Mouse (Mus musculus): ENCODE data around the gene Lekr1.
"Not testable (repeated sequence)": the region's sequence is repeated elsewhere in the genome, so short reads cannot be mapped to it uniquely, and the experiment has no call there.

The Lekr1 gene

DNA sequence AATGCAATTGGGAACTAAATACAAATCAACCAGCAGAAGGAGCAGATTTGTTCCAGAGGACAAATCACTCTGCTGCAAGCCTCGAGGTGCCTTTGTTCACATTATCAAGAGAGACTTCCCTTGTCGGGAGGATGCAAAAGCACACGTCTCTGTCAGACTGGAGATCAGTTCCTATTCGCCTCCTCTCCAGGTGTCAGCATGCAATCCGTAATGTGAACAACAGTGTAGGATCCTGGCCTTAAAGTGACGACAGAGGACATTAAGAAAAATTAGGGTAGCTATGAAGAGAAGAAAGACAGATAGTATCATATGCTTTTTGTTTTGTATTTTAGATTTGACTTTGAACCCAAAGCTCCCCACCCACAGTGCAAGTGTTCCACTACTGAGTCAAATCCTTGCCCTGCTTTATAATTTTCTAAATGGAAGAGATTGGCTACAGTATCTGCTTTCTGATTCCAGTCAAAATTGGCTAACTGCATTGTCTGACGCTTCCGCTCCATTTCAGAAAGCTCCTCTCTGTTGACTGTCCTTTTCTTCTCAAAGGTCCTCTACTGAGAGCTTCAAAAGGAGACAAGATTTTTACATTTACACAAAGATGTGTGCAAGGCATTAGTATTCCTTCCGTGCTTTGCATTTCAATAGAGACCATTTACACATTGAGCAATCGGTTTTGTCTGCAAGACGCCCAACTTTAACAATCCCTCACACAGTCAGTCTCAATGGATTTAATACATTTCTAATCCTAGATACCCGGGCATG is 8.9 kb upstream of the Lekr1 start:
- no peak for DNase-seq

DNA sequence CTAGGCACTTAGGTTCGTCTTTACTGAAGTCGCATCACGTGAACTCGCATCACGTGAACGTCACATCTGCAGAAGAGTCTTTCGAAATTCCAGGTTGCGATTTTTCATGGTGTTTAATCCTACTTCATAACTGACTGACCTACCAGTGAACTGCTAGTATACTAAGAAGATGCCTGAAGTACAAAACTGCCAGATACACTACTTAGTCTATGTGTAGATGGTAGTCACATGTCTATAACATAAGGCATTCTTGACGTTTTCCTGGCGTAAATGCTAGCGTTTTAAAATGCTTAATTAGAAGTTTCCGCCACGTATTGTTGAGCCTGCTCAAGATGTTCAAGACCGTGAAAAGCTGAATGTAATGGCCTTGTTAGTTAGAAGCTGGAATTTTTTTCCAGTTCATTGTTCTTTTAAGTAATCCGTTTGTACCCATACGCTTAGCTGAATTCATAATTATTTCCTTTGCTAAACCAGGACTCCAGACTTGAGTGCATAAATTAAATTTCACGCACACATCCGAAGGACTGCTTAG is 7.9 kb upstream of the Lekr1 start:
- no peak for DNase-seq

DNA sequence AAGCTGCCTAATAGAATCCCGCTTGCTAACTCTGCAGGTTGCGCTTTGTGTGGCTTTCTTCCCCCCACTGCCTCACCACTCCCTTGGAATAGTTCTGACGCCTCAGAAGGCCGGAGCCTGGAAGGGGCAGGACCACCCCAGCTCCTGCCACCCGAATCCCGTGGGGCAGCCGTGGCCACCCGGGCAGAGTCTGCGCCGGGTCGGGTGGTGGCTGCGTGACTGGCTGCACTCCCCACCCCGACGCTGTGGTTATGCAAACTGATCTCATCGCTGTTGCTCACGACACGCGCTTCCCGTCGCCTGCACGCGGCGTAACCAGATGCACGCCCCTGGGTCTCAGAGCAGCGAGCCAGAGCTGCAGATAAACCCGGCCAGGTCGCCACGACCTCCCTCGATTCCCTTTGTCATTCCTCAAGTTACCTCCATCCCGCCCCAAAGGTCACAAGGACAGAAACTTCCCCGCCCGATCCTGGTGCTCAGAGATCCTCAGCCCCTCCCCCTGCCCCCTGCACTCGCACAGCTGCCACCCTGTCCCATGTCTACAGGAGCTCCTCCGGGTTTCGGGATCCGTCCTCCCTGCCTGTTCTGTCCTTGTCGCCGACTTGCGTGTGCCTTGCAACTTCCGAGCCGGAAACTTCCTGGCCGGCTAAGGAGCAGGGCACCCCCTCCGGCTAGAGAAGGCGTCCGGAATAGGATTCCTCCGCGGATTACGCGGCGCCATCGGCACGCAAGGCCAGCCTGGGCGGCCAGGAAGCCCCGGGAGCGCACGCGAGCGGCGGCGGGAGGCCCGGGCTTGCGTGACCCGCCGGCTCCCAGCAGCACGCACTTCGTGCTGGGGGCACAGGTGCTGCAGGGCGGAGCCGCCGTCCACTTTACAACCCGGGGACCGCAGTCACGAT is 7.1 kb upstream of the Lekr1 start:
- peak; percentile 82 for DNase-seq

DNA sequence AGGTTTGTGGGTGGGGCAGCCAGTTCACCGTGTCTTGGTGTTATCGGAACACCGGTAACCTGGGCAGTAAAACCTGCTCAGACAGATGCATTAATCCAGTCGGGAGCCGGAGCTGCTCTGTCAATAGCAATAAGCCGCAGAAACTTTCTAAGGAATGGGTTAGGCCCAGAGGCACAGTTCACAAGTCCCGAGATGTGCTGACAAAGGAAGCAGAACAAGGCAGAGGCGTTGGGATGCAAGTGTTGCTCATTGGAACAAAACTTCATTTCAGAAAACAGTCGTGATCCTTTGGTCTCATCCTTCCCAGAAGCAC is 6.5 kb upstream of the Lekr1 start:
- DNase-seq: no peak

DNA sequence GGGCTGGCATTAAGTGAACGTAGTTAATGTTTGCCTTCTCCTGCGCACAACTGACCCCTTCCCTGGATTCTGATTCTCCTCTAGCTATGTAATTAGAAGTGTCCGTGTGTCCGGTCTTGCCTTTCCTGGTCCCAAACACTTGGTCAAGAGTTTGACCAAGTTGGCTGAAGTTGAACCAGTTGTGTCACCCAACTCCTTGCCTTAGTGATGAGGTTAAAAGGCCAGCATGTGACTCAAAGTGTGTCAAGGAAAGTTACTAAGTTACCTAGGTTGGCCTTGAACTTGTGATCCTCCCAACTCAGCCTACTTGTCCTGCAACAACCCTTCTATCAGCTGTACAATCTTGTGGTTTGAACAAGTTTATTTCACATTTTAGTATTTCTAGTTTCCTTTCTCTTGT is 5.7 kb upstream of the Lekr1 start:
- DNase-seq: peak; percentile 32

DNA sequence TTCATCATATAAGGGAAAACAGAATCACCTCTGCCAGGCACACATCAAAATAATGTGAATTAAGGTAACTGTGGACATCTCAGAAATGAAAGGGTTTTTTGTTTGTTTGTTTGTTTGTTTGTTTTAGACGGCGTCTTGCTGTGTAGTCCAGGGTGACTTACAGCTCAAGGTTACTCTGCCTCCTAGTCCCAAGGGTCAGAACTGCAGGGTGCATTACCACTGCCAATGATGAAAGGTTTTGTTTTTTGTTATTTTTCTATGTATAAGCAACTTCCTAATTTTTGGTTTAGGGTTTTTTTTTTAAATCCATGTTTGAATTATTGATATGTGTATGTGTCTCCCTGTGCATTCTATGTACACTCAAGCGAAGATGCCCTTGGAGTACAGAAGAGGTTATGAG is 4.3 kb upstream of the Lekr1 start:
- DNase-seq: no peak

DNA sequence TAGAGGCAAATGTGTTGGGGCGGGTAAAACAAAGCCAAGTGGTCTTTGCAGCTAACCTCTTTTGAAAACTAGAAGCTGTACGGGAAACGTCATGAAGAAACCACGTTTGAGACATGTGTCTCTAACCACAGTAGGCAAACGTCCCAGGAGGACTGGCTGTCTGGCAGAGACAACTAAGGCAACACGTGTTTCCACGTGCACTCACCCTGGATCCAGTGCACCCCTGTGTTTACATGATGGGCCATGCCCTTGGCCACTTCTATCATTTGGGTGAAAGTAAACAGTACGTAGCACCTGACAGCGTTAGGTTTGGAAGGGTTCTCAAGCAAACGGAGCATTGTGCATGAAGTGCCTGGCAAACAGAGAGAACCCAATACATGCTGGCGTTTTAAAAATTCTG is 2.9 kb upstream of the Lekr1 start:
- no peak for DNase-seq

DNA sequence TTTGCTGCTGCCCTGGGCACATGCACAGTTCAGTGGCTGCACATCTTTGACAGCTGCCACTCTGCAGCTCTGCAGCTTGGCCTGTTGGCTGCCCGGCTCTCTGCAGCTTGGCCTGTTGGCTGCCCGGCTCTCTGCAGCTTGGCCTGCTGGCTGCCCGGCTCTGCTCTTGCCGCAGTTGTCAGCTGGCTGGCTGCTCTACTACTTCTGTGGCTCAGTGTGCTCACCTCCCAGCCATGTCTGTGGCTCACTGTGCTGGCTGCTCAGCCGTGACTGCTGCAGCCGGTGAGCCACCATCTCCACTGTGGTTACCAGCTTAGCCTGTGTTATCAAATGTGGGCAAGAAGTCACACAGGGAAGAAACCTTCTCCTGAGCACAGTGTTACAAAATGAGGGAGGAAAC is 4.2 kb downstream of the Lekr1 start:
- DNase-seq: peak; percentile 44

DNA sequence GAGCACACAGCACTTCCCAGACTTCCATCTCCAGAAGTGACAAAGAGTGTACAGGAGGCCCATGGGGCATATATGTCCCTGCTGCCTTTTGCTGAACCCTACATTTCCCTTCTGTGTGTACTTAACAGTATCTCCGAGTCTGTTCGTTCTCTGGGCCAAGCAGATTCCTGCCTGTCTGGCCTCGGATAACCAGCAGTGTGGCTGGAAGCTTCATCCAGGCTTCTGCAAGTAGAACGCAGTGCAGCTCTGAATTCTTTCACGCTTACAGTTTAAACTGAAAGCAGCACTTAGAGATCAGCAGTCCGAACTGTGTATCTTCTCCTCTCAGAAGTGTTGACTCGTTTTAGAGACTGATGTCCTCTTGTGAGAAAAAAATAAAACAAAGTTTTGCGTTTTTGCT is 7.7 kb downstream of the Lekr1 start:
- peak; percentile 51 for DNase-seq

DNA sequence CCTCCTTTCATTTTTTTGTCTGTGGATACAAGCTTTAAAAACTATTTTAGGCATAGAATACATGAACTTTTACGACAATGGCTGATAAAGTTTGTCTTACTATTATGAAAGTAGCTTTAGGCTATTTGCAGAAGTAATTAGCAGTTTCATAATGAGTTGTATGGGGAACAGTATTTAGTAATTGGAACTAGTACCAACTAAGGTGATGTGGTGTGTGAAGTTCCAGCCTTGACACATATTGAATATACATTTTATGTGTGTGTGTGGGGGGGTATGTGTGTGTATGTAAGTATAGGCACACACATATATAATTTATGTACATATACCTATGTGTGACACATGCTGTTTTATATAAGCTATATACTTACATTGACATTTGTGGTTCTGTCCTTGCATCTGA is 14.6 kb downstream of the Lekr1 start:
- no peak for DNase-seq

DNA sequence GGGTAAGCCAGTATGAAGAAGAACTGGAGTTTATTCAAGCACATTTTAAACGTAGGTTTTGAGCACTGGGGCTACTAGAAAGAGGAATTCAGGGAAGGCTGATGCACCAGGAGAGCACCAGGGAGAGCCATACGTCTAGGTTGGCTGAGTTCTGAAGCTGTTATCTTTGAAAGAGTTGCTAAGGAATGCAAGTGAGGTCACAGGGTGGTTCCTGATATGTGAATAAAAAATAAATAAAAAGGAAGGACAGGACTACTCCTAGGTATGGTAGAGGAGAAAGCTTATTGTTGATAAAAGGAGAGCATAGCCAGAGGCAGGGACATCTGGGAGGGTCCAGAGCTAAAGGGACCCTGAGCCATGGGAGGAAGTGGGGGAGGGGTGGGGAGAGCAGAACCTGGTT is 23.7 kb downstream of the Lekr1 start:
- DNase-seq: no peak

DNA sequence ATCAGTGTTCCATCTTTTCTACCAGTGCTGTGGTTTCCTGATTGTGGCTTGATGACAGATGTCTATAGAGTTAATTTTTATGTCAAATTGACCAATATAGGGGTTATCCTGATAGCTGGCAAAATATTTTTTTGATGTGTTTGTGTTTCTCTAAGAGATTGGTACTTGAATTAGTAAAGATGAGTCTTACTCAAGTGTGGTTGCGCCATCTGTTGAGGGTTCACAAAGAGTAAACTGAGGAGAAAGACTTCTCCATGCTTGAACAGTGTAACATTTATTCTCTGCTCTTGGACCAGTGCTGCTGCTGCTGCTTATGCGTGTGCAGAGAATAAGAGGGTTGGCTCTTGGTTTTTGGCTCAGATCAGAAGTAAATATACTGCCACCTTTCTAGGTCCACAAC is 24.8 kb downstream of the Lekr1 start:
- DNase-seq: no peak

DNA sequence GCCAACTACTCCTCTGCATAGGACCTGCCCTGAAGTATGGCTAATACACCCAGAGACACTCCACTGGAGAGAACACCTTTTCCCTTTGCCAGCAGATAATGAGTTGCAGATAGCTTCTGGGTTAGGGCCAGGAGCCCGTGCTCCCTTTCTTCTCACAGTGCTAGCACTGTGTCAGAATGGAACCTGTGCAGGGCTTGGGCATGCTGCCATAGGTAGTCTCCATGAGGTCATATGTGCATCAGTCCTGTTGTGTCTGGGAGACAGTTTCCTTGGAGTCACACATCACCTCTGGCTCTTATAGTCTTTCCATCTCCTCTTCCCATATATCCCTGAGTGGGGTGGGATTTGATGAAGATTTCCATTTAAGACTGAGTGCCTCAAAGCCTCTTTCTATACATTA is 33.7 kb downstream of the Lekr1 start:
- no peak for DNase-seq

DNA sequence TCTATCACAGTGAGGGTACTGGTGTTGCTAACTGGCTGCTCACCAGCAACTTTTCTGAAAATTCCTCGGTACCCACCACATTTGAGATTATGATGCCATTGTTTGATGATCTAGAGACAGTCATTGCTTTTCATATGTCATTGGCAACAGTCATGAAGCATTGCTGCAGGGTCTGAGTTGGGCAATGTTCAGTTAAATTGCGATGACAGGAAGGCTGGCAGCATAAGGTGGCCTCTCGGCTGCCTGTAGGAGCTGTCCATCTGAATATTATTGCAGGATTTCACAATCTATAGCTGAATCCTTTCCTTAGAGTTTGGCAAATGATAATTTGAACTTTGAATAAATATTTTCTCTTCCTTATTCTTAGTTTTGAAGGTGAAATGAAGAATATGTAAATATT is 48.3 kb downstream of the Lekr1 start:
- DNase-seq: no peak

DNA sequence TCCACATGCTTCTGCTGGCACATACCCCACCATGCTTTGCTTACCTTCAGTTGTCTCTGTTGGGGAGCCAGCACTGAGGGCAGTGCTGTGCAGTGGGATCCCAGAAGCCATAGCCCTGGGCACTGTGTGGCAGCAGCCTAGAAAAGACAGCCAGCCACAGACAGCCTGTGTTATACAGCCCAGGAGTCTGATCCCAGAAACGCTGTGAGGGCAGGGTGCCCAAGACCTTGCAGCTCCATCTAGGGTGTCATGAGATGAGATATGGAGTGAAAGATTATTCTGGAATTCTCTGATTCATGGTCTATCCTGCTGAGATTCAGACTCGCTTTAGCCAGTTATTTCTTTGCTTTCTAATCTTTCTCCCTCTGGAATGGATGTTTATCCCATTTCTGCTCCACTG is 51.4 kb downstream of the Lekr1 start:
- DNase-seq: no peak

DNA sequence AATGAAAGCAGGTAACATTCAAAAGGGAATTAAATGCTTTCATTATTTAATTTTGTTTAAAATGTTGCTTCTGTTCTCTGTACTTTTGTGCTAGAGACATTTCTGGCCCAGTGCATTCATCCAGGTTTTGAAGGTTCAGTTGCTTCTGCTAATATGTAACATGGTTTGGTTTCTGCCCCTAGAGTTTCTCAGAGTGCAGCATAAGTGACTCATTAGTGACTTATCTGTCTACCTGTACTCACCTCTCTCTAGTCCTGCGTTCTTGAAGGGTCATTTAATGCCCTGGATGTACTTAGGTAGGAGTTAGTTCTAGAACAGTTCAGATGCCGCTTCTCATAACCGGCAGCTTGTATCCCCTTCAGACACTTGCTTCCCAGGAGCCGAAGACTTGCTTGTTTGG is 56.9 kb downstream of the Lekr1 start:
- peak; percentile 85 for DNase-seq

DNA sequence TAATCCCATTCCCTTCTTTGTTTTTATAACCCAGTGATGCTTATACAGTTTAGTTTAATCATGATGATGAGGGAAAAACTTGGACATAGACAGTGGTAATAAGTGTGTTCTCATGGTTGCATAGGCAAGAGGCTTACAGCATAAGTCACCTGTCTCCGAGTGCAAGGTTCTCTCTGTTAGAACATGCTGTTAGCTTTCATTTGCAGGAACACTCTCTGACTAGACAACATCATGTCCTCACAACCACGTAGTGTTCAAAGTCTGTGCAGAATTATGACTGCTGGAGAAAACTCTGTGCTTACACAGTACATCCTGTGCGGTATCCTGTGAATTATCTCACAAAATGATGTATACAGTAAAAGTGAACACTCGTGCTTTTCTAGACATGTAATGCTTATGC is 57.6 kb downstream of the Lekr1 start:
- peak; percentile 38 for DNase-seq

DNA sequence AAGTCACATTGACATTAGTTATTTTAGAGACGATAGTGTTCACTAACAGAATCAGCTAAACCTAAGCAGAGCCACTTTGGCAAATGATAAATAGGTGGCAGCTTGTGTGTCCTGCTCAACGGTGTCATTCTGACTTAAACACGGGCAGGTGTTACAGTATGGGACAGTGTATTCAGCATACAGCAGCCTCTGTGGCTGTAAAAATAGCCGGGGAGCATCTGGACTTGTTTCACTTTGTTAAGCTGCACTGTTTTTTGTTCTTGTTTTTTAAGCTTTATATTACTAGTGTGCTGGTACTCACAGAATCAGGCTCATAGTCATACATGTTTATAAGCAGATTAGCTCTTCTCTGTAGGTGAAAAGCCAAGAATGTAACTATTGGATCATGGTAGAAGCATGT is 71.8 kb downstream of the Lekr1 start:
- no peak for DNase-seq

DNA sequence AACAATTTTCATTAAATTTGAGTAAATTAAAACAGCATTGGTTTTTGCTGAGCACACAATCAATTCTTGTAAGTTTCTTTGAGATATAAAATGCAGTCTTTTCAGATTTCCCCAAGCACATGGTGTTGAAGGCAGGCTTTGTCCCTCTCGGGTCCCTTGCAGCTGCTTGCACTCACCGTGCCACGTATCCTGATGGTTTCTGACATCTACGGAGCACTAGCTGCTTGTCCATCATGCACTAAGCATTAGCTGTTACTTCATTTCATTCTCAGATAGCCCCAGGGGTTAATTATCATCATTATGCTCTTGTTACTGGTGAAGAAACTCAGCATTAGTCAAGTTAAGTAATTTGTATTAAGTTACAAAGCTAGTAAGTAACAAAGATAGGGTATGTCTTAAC is 78.9 kb downstream of the Lekr1 start:
- DNase-seq: no peak

DNA sequence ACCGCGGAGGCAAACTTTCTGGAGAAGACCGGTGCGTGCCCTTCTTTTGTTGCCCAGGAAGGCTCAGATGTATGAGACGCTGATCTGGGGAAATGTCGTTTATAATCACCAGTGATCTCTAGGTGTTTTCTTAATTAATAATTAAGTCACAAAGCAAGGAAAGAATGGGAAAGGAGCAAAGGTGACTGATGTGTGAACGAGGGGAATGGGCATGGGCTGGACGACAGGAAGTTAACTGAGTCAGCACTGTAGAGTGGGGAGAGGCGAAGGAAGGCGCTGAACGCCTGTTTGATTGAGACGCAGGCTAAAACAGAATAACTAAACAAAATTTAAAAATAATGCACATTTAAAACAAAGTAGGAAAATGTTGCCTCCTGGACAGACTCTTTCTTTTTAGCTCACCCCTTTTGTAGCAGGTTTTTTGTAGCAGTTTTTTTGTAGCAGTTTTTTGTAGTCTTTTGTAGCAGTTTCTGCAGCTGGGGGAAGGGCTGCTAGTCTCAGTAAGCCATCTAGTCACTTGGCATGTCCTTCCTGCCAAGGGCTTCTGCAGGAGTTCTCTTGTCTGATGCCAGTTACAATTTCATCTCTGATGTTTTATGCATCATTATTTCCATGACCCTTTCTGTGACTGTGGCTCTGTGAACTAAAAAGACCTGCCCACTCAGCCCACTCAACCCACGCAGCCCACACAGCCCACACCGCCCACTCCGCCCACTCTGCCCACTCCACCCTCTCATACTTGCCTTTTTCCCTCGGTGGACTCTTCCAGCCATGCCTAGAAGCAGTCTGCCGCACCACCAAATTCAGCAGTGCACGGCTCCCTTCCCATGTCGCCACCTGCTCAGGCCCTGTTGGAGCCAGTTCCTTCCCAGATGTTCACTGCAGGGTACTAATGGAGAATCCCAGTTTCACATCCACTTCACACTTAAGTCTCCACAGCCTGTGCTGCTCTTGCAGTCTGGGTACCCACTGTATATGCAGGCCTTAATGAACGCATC is 98.8 kb downstream of the Lekr1 start:
- DNase-seq: peak; percentile 75

DNA sequence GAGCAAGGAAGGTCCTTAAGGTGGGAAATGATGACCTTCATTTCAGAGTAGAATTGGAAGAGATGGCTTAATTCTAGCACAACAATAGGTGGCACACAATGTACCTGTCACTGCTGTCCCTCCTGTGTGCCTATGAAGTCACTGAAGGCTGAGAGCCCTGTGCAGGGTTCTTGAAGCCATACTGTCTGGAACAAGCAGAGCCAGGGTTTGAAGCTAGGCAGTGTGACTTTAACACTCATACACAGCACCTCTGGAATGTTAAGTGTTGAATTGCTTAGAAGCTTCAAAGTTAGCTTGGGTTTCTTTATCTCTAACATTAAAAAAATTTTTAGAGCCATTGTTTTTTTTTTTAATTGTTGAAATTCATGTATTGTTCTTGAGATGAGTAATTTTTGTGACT is 100.4 kb downstream of the Lekr1 start:
- no peak for DNase-seq

DNA sequence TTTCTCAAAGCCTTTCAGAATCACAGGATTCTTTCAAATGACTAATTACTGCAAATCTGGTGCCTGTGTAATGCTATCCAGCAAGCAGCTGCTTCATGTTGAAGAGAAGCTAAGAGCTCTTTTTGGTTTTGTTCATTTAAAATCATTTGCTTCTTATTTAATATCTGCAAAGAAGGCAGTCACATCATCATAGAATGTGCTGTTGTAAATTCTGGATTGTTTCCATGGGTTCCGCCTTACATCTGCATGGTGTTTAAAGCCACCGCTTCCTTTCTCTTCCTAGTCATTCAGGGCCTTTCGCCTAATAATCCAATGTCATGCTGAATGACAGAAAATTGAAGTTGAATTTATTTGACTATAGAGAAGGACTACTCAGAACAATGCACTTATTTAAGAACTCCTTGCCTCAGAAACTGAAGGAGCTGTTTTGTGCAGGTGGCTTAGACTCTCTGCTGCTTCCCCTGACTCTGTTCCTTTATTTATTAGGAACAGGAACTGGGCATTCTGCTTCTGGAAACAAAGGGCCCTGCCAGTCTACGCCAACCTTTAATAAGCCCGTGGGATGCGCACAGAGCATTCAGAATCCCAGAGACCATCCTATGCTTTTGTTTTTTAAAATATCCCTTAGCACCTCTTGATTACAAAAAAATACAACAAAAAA is 101.3 kb downstream of the Lekr1 start:
- DNase-seq: no peak

DNA sequence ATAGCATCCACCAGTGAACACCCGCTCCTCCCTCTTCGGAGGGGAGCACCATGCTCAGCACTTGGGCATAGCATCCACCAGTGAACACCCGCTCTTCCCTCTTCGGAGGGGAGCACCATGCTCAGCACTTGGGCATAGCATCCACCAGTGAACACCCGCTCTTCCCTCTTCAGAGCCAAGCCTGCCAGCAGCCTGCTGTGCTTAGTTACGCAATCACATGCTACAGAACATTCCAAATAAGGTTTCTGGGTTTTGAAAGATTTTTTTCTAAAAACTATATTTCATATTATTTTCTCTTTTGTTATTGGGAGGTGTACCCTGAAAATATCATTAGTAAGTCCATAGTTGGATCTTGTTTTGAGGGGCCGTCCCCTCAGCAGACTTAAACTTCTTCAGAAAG is 103.6 kb downstream of the Lekr1 start:
- not testable (repeated sequence) for DNase-seq
